Mouse (Mus musculus): ENCODE measurements at regions not wholly inside any gene's neighbourhood (a gene's known extent, or its start where the extent isn't known, plus 50 kb on each side); places are given as distances from the start of the nearest gene placed in this dataset.

- Histone ChIP-seq H3K79me2 (replicated peaks; ENCODE audit: control insufficient read depth, extremely low read depth, insufficient read depth, poor library complexity, severe bottlenecking) (no peaks in the 10 kb centered on the region), H3K27ac (ENCODE audit: insufficient read depth, low read depth) (no peak overlapping the region), H3K27me3 (replicated peaks) (peaks cover 14% of the 10 kb centered on the region), H3K9ac (ENCODE audit: insufficient read depth, low read depth) (no peak overlapping the region), H3K4me2 (ENCODE audit: insufficient read depth, low read depth, poor library complexity, severe bottlenecking) (no peak overlapping the region), H3K4me1 (ENCODE audit: control insufficient read depth in 1 of 2, insufficient read depth in 2 of 2) (peaks cover 8 to 22% of the 10 kb centered on the region in 2 experiments), H3K9me3 (replicated peaks; ENCODE audit: low read length) (no peaks in the 10 kb centered on the region), H3K4me3 (replicated peaks in 1 of 3; ENCODE audit: low read depth in 2 of 3, low read length in 2 of 3, poor library complexity in 1 of 3) (no peak overlapping the region), H3K36me3 (replicated peaks in 1 of 2; ENCODE audit: control insufficient read depth in 1 of 2, insufficient read depth in 1 of 2, low read length in 1 of 2) (no peaks in the 10 kb centered on the region)
- dilution Hi-C loops (cut with MboI; ENCODE audit: extremely low pct_ligation_motif_present, extremely low pct_unique_long_range_greater_than_20kb, low sequenced_read_pairs) (no loop called here), in situ Hi-C loops (cut with MboI; ENCODE audit: low pct_ligation_motif_present, low pct_unique_long_range_greater_than_20kb, low sequenced_read_pairs) (no loop called here)
- TF ChIP-seq CHD1 (IDR thresholded peaks at IDR 0.05; ENCODE audit: low read depth, low read length) = no peak
- TF ChIP-seq JUND (conservative IDR thresholded peaks at IDR 0.05; ENCODE audit: low read depth, low read length) = no peak
- no peak for TF ChIP-seq CHD2 (IDR thresholded peaks at IDR 0.05; ENCODE audit: low read length)
- TF ChIP-seq BHLHE40 (IDR thresholded peaks at IDR 0.05; ENCODE audit: low read depth, low read length) = no peak
- DNase-seq (ENCODE audit: extremely low read depth) = no peak
Observed at GRCm38 (mm10) chr1:73797413-73797812, 326.8 kb downstream of the Tns1 start.

- dilution Hi-C loops (cut with MboI; ENCODE audit: extremely low pct_ligation_motif_present, extremely low pct_unique_long_range_greater_than_20kb, low sequenced_read_pairs) (no loop called here), in situ Hi-C loops (cut with MboI; ENCODE audit: low pct_ligation_motif_present, low pct_unique_long_range_greater_than_20kb, low sequenced_read_pairs) (no loop called here)
- Histone ChIP-seq H3K9ac (ENCODE audit: insufficient read depth, low read depth) (no peak overlapping the region), H3K4me1 (ENCODE audit: control insufficient read depth in 1 of 2, insufficient read depth in 2 of 2) (peaks cover 8 to 20% of the 10 kb centered on the region in 2 experiments), H3K36me3 (replicated peaks in 1 of 2; ENCODE audit: control insufficient read depth in 1 of 2, insufficient read depth in 1 of 2, low read length in 1 of 2) (no peaks in the 10 kb centered on the region), H3K9me3 (replicated peaks; ENCODE audit: low read length) (no peaks in the 10 kb centered on the region), H3K27me3 (replicated peaks) (peaks cover 6% of the 10 kb centered on the region), H3K4me2 (ENCODE audit: insufficient read depth, low read depth, poor library complexity, severe bottlenecking) (no peak overlapping the region), H3K4me3 (replicated peaks in 1 of 3; ENCODE audit: low read depth in 2 of 3, low read length in 2 of 3, poor library complexity in 1 of 3) (no peak overlapping the region), H3K79me2 (replicated peaks; ENCODE audit: control insufficient read depth, extremely low read depth, insufficient read depth, poor library complexity, severe bottlenecking) (no peaks in the 10 kb centered on the region), H3K27ac (ENCODE audit: insufficient read depth, low read depth) (no peak overlapping the region)
- TF ChIP-seq USF1 (IDR thresholded peaks at IDR 0.05; ENCODE audit: low read depth, low read length) (no peak), MAFK (IDR thresholded peaks at IDR 0.05; ENCODE audit: insufficient replicate concordance, low read length) (no peak), ZC3H11A (IDR thresholded peaks at IDR 0.05; ENCODE audit: low read depth, low read length) (no peak), SMC3 (IDR thresholded peaks at IDR 0.05; ENCODE audit: low read depth, low read length) (no peak), KAT2A (IDR thresholded peaks at IDR 0.05; ENCODE audit: insufficient replicate concordance, low read length) (no peak), ELF1 (IDR thresholded peaks at IDR 0.05; ENCODE audit: low read depth, low read length) (no peak), CHD1 (IDR thresholded peaks at IDR 0.05; ENCODE audit: low read depth, low read length) (no peak), TCF12 (IDR thresholded peaks at IDR 0.05; ENCODE audit: low read depth, low read length) (no peak), JUND (conservative IDR thresholded peaks at IDR 0.05; ENCODE audit: low read depth, low read length) (no peak), IRF4 (IDR thresholded peaks at IDR 0.05; ENCODE audit: low read depth, low read length) (no peak), MEF2A (IDR thresholded peaks at IDR 0.05; ENCODE audit: borderline replicate concordance, low read depth, low read length) (no peak), E2F4 (IDR thresholded peaks at IDR 0.05; ENCODE audit: insufficient replicate concordance, low read depth, low read length) (no peak)
- DNase-seq (ENCODE audit: extremely low read depth) = no peak
Observed at GRCm38 (mm10) chr1:73793871-73794270, 330.4 kb downstream of the Tns1 start.

GRCm38 (mm10) chr1:73793256-73793655 is 331.0 kb downstream of the Tns1 start:
- no peak for DNase-seq (ENCODE audit: extremely low read depth)
- no peak overlapping the region for H3K4me2 ChIP-seq (ENCODE audit: insufficient read depth, low read depth, poor library complexity, severe bottlenecking)
- TF ChIP-seq EP300 (IDR thresholded peaks at IDR 0.05; ENCODE audit: low read length) = no peak
- TF ChIP-seq JUN (IDR thresholded peaks at IDR 0.05; ENCODE audit: insufficient read depth, low read depth, low read length) = no peak
- no peak for TF ChIP-seq CTCF (conservative IDR thresholded peaks at IDR 0.05 in 1 of 2, IDR thresholded peaks at IDR 0.05 in 1 of 2; ENCODE audit: low read depth in 2 of 2, low read length in 2 of 2)
- H3K27ac ChIP-seq (ENCODE audit: insufficient read depth, low read depth) = no peak overlapping the region
- H3K79me2 ChIP-seq (replicated peaks; ENCODE audit: control insufficient read depth, extremely low read depth, insufficient read depth, poor library complexity, severe bottlenecking) = no peaks in the 10 kb centered on the region
- in situ Hi-C loops (cut with MboI; ENCODE audit: low pct_ligation_motif_present, low pct_unique_long_range_greater_than_20kb, low sequenced_read_pairs) (no loop called here), dilution Hi-C loops (cut with MboI; ENCODE audit: extremely low pct_ligation_motif_present, extremely low pct_unique_long_range_greater_than_20kb, low sequenced_read_pairs) (no loop called here)
- no peak overlapping the region for H3K9ac ChIP-seq (ENCODE audit: insufficient read depth, low read depth)
- H3K4me1 ChIP-seq (ENCODE audit: control insufficient read depth in 1 of 2, insufficient read depth in 2 of 2) = peaks cover 8 to 20% of the 10 kb centered on the region in 2 experiments
- no peaks in the 10 kb centered on the region for H3K9me3 ChIP-seq (replicated peaks; ENCODE audit: low read length)
- peaks cover 6% of the 10 kb centered on the region for H3K27me3 ChIP-seq (replicated peaks)
- H3K36me3 ChIP-seq (replicated peaks in 1 of 2; ENCODE audit: control insufficient read depth in 1 of 2, insufficient read depth in 1 of 2, low read length in 1 of 2) = no peaks in the 10 kb centered on the region
- no peak overlapping the region for H3K4me3 ChIP-seq (replicated peaks in 1 of 3; ENCODE audit: low read depth in 2 of 3, low read length in 2 of 3, poor library complexity in 1 of 3)
